Mouse (Mus musculus) liver, embryonic 12.5 days (tissue): Measurements from ENCODE around the gene Gm27027. TPM values are rescaled to one million over a fixed set of nuclear protein-coding genes. Genes with fewer than 3 reads are reported as not detected.

Experiments used
- ATAC-seq: fragments of 200-750 bp; cut with Nextera tagmentation; 2 replicates; pipeline ENCODE4 v1.8.0; 2017; ENCODE audit warnings: moderate number of reproducible peaks, mild to moderate bottlenecking, moderate library complexity
- H3K27ac ChIP-seq: fragments of 300-500 bp; sonication (generic); 2 replicates; pipeline ENCODE4 v1.5.1; 2016; ENCODE audit warnings: mild to moderate bottlenecking
- H3K27me3 ChIP-seq: fragments of 300-500 bp; sonication (generic); replicated peaks from 2 replicates; pipeline ENCODE4 v1.6.1; 2016; ENCODE audit warnings: mild to moderate bottlenecking, moderate library complexity
- H3K36me3 ChIP-seq: fragments of 300-500 bp; sonication (generic); 2 replicates; pipeline ENCODE4 v1.6.1; 2016; ENCODE audit warnings: mild to moderate bottlenecking, moderate library complexity
- H3K4me1 ChIP-seq: fragments of 300-500 bp; sonication (generic); 2 replicates; pipeline ENCODE4 v1.6.1; 2016
- H3K4me2 ChIP-seq: fragments of 300-500 bp; sonication (generic); 2 replicates; pipeline ENCODE4 v1.6.1; 2016; ENCODE audit warnings: mild to moderate bottlenecking, moderate library complexity
- H3K4me3 ChIP-seq: fragments of 300-500 bp; sonication (generic); 2 replicates; pipeline ENCODE4 v1.5.1; 2016; ENCODE audit warnings: mild to moderate bottlenecking, moderate library complexity
- H3K9ac ChIP-seq: fragments of 300-500 bp; sonication (generic); 2 replicates; pipeline ENCODE4 v1.6.1; 2016; ENCODE audit warnings: mild to moderate bottlenecking, moderate library complexity
- H3K9me3 ChIP-seq: fragments of 300-500 bp; sonication (generic); replicated peaks from 2 replicates; pipeline ENCODE4 v1.6.1; 2016; ENCODE audit warnings: mild to moderate bottlenecking, moderate library complexity
- WGBS: fragments of 180-500 bp; shearing (Covaris S2); methylation state at CpG from one replicate; pipeline ENCODE4 v1.1.7; 2016; ENCODE audit not compliant: insufficient replicate concordance; 5-methylcytosine and 5-hydroxymethylcytosine counted together
- polyA plus RNA-seq: library from polyadenylated mRNA; unstranded; fragments of >200 nt; fragmentation: Nextera tagmentation; extraction: Ambion mirVana; gene quantifications from 2 replicates; pipeline ENCODE4 v1.2.1, GENCODE M21; 2016

Gm27027 gene
- polyA plus RNA-seq, 1 experiment from 2014 or later: not detected

GRCm38 (mm10) chr2:93953726-93954125, 42.4 kb downstream of the Gm27027 start:
- peaks cover 4% of the 10 kb centered on the region; the same call in 1 of the 2 replicates for H3K4me1 ChIP-seq
- 73% methylated on average over 9 of the region's 9 CpGs for WGBS
- no peak overlapping the region for H3K4me2 ChIP-seq
- H3K9me3 ChIP-seq: no peaks in the 10 kb centered on the region
- H3K9ac ChIP-seq: no peak overlapping the region
- H3K27me3 ChIP-seq: peaks cover 75% of the 10 kb centered on the region
- no peaks in the 10 kb centered on the region for H3K36me3 ChIP-seq
- H3K4me3 ChIP-seq: no peak overlapping the region
- no peak overlapping the region for H3K27ac ChIP-seq
- no peak for ATAC-seq

- no peak overlapping the region for H3K27ac ChIP-seq
- no peaks in the 10 kb centered on the region for H3K36me3 ChIP-seq
- no peak overlapping the region for H3K9ac ChIP-seq
- H3K4me3 ChIP-seq: no peak overlapping the region
- WGBS: 62% methylated on average over 5 of the region's 5 CpGs
- no peaks in the 10 kb centered on the region for H3K4me1 ChIP-seq
- peaks cover 10% of the 10 kb centered on the region; the same call in 1 of the 2 replicates for H3K27me3 ChIP-seq
- ATAC-seq: no peak
- H3K4me2 ChIP-seq: no peak overlapping the region
- H3K9me3 ChIP-seq: no peaks in the 10 kb centered on the region
Measured at GRCm38 (mm10) chr2:93946976-93947375, 49.2 kb downstream of the Gm27027 start.

GRCm38 (mm10) chr2:93944855-93945254, 51.3 kb downstream of the Gm27027 start:
- WGBS: 82% methylated on average over 4 of the region's 4 CpGs
- Histone ChIP-seq H3K36me3 (no peaks in the 10 kb centered on the region), H3K9ac (no peak overlapping the region), H3K27ac (no peak overlapping the region), H3K4me3 (no peak overlapping the region), H3K4me2 (no peak overlapping the region), H3K4me1 (no peaks in the 10 kb centered on the region), H3K9me3 (no peaks in the 10 kb centered on the region), H3K27me3 (0 out of 2 replicates have a peak, but pooled peaks cover 5% of the 10 kb centered on the region)
- no peak for ATAC-seq

- ATAC-seq: no peak
- H3K36me3 ChIP-seq: no peaks in the 10 kb centered on the region
- H3K4me1 ChIP-seq: no peaks in the 10 kb centered on the region
- no peaks in the 10 kb centered on the region for H3K9me3 ChIP-seq
- H3K4me2 ChIP-seq: no peak overlapping the region
- no peak overlapping the region for H3K4me3 ChIP-seq
- no peak overlapping the region for H3K9ac ChIP-seq
- WGBS: 64% methylated on average over 2 of the region's 2 CpGs
- no peak overlapping the region for H3K27ac ChIP-seq
- 0 out of 2 replicates have a peak, but pooled peaks cover 8% of the 10 kb centered on the region for H3K27me3 ChIP-seq
Measured at GRCm38 (mm10) chr2:93944099-93944498, 52.1 kb downstream of the Gm27027 start.

- H3K27me3 ChIP-seq: 0 out of 2 replicates have a peak, but pooled peaks cover 3% of the 10 kb centered on the region
- H3K4me3 ChIP-seq: no peak overlapping the region
- no peak overlapping the region for H3K4me2 ChIP-seq
- H3K27ac ChIP-seq: no peak overlapping the region
- no peak for ATAC-seq
- no peaks in the 10 kb centered on the region for H3K9me3 ChIP-seq
- WGBS: 60% methylated on average over 11 of the region's 11 CpGs
- no peak overlapping the region for H3K9ac ChIP-seq
- H3K36me3 ChIP-seq: no peaks in the 10 kb centered on the region
- H3K4me1 ChIP-seq: no peaks in the 10 kb centered on the region
Measured at GRCm38 (mm10) chr2:93941670-93942069, 54.5 kb downstream of the Gm27027 start.

- no peak for ATAC-seq
- no peaks in the 10 kb centered on the region for H3K4me1 ChIP-seq
- no peak overlapping the region for H3K27ac ChIP-seq
- H3K36me3 ChIP-seq: no peaks in the 10 kb centered on the region
- H3K27me3 ChIP-seq: peaks cover 7% of the 10 kb centered on the region; the same call in 1 of the 2 replicates
- H3K9me3 ChIP-seq: no peaks in the 10 kb centered on the region
- H3K4me2 ChIP-seq: no peak overlapping the region
- no peak overlapping the region for H3K9ac ChIP-seq
- WGBS: 13% methylated on average over 9 of the region's 9 CpGs
- H3K4me3 ChIP-seq: no peak overlapping the region
Measured at GRCm38 (mm10) chr2:93938534-93938933, 57.6 kb downstream of the Gm27027 start.

- Histone ChIP-seq H3K4me1 (no peaks in the 10 kb centered on the region), H3K4me2 (no peak overlapping the region), H3K27ac (no peak overlapping the region), H3K9me3 (no peaks in the 10 kb centered on the region), H3K36me3 (no peaks in the 10 kb centered on the region), H3K27me3 (peaks cover 7% of the 10 kb centered on the region; the same call in 1 of the 2 replicates), H3K4me3 (no peak overlapping the region), H3K9ac (no peak overlapping the region)
- 69% methylated on average over 10 of the region's 10 CpGs for WGBS
- ATAC-seq: no peak
Measured at GRCm38 (mm10) chr2:93928866-93929265, 67.3 kb downstream of the Gm27027 start.

- peaks cover 3% of the 10 kb centered on the region; the same call in 1 of the 2 replicates for H3K27me3 ChIP-seq
- no peak overlapping the region for H3K4me2 ChIP-seq
- H3K9ac ChIP-seq: no peak overlapping the region
- 62% methylated on average over 13 of the region's 13 CpGs for WGBS
- ATAC-seq: no peak
- H3K4me3 ChIP-seq: no peak overlapping the region
- H3K4me1 ChIP-seq: no peaks in the 10 kb centered on the region
- H3K9me3 ChIP-seq: no peaks in the 10 kb centered on the region
- no peak overlapping the region for H3K27ac ChIP-seq
- no peaks in the 10 kb centered on the region for H3K36me3 ChIP-seq
Measured at GRCm38 (mm10) chr2:93927701-93928437, 68.3 kb downstream of the Gm27027 start.

- Histone ChIP-seq H3K27me3 (peaks cover 3% of the 10 kb centered on the region; the same call in 1 of the 2 replicates), H3K36me3 (no peaks in the 10 kb centered on the region), H3K9me3 (no peaks in the 10 kb centered on the region), H3K4me1 (no peaks in the 10 kb centered on the region), H3K4me2 (no peak overlapping the region), H3K27ac (no peak overlapping the region), H3K9ac (no peak overlapping the region), H3K4me3 (no peak overlapping the region)
- no peak for ATAC-seq
- 88% methylated on average over 8 of the region's 8 CpGs for WGBS
Measured at GRCm38 (mm10) chr2:93926141-93926540, 70.0 kb downstream of the Gm27027 start.

- Histone ChIP-seq H3K4me2 (no peak overlapping the region), H3K27me3 (no peaks in the 10 kb centered on the region), H3K9me3 (no peaks in the 10 kb centered on the region), H3K36me3 (no peaks in the 10 kb centered on the region), H3K4me3 (no peak overlapping the region), H3K4me1 (no peaks in the 10 kb centered on the region), H3K27ac (no peak overlapping the region), H3K9ac (no peak overlapping the region)
- 58% methylated on average over 3 of the region's 3 CpGs for whole genome bisulfite sequencing
- no peak for ATAC-seq
Measured at GRCm38 (mm10) chr2:93919093-93919492, 77.1 kb downstream of the Gm27027 start.

GRCm38 (mm10) chr2:93913552-93913951, 82.6 kb downstream of the Gm27027 start:
- WGBS: 73% methylated on average over 2 of the region's 2 CpGs
- Histone ChIP-seq H3K9ac (no peak overlapping the region), H3K27me3 (0 out of 2 replicates have a peak, but pooled peaks cover 3% of the 10 kb centered on the region), H3K4me3 (no peak overlapping the region), H3K4me2 (no peak overlapping the region), H3K27ac (no peak overlapping the region), H3K4me1 (no peaks in the 10 kb centered on the region), H3K36me3 (no peaks in the 10 kb centered on the region), H3K9me3 (no peaks in the 10 kb centered on the region)
- ATAC-seq: no peak

- Histone ChIP-seq H3K4me3 (no peak overlapping the region), H3K9ac (no peak overlapping the region), H3K36me3 (no peaks in the 10 kb centered on the region), H3K27ac (no peak overlapping the region), H3K9me3 (no peaks in the 10 kb centered on the region), H3K4me1 (no peaks in the 10 kb centered on the region), H3K27me3 (0 out of 2 replicates have a peak, but pooled peaks cover 3% of the 10 kb centered on the region), H3K4me2 (no peak overlapping the region)
- 72% methylated on average over 10 of the region's 10 CpGs for WGBS
- no peak for ATAC-seq
Measured at GRCm38 (mm10) chr2:93911942-93912341, 84.2 kb downstream of the Gm27027 start.
